Mouse (Mus musculus) adrenal gland, adult (tissue): ENCODE data around the gene Naaa.

Experiments
- DNase-seq, 2 experiments: peaks; one replicate each; pipeline ENCODE4 v3.0.0; 2022 to 2023; ENCODE audit warnings: low spot score in 1 of 2; ENCODE audit not compliant: inconsistent age in 2 of 2

Gene Naaa

DNA sequence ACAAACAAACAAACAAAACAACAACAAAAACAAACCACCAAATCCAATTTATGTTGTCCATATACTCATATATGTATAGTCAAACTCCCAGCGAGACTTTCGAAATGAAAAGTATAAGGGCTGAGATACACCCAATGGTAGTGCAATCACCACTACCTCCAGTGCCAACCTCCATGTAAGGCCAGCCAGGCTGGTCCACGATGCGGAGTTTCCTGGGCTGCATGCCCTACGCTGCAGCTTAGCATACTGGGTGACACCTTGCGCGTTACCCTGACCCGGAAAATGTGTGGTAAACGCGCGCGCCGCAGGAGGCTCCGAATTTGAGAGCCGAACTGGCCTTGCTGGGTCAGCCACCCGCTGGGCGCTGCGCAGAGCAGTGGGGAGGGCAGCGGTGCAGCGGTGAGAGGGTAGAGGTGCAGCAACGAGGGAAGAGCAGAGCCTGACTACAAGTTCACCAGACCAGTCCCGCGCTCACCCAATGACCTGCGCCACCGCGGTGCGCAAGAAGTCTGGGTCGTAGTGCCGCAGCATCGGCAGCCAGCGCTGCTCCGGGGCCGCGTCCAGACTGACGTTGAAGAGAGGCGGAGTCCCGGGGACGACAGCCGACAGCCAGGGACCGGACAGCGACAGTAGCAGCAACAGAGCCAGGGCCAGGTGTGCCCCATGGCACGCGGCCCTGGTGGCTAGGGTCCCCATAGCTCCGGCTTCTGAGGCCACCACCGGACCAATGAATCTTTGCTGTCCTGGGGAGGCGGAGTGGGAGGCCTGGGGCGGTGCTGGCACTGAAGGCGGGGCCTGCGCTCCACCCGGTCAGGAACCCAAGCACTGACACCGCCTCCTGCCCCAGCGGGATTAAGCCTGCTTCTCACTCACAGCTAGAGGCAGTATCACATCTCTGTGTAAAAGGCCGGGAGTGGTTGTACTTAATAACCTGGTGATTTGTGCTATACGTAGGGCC lies at the start of gene Naaa:
Gene Naaa, minus strand, starts transcription at position 734 of the 958 bp plus-strand sequence.
- DNase-seq = peak; percentile 92 to 98

- DNase-seq = no peak
These were observed 49.4 kb upstream of the Naaa start for GRCm38 (mm10) chr5:92327367-92327766.

DNA sequence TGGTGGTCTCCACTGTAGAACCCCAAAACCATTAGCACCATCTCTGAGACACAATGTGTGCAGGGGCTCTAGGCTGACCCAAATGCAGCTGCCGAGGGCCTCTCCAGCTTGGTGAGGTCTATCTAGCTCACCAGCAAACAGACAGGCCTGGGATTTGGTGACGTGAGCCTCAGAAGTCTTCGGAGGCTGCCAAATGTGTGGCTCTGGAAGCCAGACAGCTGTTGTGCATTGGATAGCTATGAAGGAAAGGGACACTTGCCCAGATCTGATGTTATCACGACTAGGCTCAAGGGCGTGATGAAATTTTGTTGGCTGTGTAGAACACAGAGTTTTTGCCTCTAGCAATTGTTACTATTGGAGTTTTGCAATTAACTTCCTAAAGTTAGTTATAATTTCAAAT lies 45.3 kb upstream of the Naaa start:
- peak in 1 of 2 experiments; percentile 74 for DNase-seq

DNA sequence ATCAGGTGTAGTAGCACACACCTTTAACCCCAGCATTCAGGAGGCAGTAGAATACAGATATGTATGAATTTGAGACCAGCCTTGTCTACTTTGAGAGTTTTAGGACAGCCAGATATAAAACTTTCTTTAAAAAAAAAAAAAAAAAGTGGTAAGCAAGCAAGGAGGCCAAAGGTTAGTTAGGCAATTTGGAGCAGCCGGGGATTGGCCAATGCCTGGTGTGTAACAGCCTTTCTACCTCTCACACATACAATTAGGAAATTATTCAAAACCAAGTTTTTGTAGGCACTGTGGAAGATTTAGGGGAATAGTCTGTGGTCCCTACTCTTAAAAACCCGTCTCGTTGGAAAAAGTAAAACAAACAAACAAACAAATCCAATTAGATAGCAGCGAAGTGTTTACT lies 44.6 kb upstream of the Naaa start:
- peak in 1 of 2 experiments; percentile 46 for DNase-seq

DNA sequence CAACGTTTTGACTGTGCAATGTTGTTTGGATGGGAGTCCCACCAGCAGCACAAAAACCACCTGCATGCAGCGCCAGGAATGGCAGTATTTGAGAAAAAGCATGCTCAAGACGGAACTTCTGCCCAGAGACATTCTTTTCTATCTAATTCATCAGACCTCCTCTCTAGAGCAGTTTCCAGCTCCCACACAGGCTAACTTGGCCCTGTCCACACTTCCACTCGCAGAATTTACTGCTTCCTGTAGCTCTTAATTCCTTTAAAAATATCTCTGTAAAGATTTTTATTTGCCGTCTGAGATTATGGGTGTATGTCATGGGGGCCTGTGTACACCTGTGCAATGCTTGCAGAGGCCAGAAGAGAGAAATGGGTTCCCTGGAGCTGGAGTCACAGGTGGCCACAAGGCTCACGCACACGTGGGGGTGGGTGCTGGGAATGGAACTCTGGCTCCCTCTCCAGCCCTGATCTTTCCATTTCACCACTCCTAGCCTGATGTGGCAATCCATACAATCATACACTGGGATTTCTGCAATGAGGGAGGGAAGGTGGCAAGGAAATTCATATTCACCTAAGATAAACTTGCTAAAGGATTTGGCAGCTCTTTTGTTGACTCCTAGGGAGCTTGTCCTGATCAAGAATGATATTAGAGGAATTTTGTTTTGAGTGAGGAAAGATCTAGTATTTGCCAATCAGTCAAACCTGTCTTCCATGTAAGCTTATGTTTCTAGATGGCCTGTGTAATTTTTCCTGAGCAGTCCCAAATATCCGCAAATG lies 43.8 kb upstream of the Naaa start:
- DNase-seq = peak in 1 of 2 experiments; percentile 55

DNA sequence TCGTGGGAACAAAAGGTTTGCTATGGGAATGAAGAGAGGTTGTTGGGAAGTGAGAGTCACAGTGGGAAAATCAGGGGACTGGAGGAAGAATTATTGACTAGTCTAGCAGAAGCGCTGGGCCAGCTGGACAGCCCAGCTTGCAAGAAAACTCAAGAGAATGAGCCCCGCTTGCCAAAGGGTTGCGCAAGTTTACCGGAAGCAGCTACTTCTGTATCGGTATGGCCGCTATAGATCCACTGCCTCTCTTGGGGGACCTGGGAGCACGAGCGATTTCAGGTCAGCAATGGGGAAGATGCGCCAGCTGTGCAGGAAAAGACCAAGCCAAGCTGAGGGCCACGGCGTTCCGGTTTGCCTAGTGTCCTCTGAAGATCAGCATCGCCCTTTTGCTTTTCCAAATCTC lies 40.6 kb upstream of the Naaa start:
- DNase-seq = no peak

DNA sequence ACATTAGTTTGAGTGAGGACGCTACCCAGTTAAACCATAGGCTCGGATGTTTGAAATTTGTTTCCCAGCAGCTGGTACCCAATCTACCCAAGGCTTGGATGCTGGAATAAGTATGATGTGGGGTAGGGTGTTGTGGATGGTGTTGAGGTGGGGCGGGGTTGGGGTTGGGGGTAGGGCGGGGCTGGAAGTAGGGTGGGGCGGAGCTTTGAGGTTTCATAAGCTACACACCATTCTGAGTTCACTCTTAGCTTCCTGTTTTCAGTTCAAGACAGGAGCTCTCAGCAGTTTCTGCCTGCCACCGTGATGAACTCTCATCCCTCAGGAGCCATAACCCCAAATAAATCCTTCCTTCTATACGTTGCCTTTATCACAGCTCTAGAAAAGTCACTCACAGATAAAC lies 40.1 kb upstream of the Naaa start:
- DNase-seq = no peak

GRCm38 (mm10) chr5:92313776-92314175 lies 35.8 kb upstream of the Naaa start:
- DNase-seq = no peak

- DNase-seq = peak; percentile 79 to 96
These were observed 34.2 kb upstream of the Naaa start for GRCm38 (mm10) chr5:92312046-92312715.

- DNase-seq = peak; percentile 94 to 98
These were observed 31.9 kb upstream of the Naaa start, which contains the start of gene Sdad1 for GRCm38 (mm10) chr5:92309681-92310511. Sdad1 (minus strand) TSS chr5:92310479.

DNA sequence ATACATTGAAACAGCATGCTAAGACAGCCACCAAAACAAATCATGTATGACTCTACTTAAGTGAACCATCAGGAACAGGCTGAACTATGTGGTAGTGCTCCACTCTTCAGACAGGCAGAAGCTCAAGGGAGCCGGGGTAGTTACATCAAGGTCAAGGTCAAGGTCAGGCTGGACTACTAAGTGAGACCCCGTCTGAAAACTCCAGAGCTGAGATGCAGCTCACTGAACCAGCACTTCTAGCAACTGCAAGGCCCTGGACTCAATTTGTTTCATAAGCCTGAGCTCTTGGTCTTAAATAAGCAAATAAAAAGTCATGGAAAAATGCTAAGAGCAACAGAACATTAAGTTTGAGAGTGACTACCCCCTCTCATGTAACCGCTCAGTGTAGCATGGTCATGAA lies 26.3 kb upstream of the Naaa start:
- DNase-seq = peak; percentile 37 to 64

GRCm38 (mm10) chr5:92302149-92302840 lies 24.3 kb upstream of the Naaa start:
- peak in 1 of 2 experiments; percentile 49 for DNase-seq

GRCm38 (mm10) chr5:92294525-92294924 lies 16.6 kb upstream of the Naaa start:
- peak; percentile 35 to 59 for DNase-seq

DNA sequence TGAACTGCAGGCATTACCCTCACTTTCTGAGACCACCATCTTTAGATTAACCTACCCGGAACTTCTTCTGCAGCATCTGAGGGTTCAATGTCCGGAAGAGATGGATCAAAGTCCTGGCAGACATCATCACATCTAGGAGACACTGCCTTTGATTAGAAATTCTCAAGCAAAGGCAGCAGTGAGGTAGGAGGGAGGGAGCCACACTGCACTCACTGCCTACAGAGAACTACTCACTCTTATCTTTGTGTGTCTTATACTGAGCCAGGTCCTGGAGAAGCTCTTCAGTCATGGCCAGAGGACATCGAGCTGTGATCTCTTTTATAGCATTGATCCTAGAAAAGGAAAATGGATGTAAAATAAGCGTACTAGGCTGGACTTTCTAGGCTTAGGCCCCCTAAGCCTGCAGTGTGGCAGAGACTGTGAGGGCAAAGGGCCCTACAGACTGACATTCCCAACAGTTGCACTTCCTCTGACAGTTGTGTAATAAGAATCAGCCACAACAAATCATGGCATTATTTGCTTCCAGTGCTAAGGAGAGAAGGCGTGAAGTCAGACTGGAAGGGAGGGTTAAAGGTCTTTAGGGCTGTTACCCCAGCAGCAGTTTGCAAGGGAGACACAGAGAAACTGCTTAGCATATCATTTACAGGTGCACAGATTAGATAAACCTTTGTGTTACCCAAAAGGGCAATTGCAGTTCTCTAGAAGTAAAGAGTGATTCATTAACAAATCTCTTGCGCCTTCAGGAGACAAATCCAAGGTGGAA lies 13.9 kb upstream of the Naaa start:
- no peak for DNase-seq

GRCm38 (mm10) chr5:92287840-92288239 lies 9.9 kb upstream of the Naaa start:
- no peak for DNase-seq

- no peak for DNase-seq
These were observed 5.1 kb upstream of the Naaa start for GRCm38 (mm10) chr5:92283107-92283506.

DNA sequence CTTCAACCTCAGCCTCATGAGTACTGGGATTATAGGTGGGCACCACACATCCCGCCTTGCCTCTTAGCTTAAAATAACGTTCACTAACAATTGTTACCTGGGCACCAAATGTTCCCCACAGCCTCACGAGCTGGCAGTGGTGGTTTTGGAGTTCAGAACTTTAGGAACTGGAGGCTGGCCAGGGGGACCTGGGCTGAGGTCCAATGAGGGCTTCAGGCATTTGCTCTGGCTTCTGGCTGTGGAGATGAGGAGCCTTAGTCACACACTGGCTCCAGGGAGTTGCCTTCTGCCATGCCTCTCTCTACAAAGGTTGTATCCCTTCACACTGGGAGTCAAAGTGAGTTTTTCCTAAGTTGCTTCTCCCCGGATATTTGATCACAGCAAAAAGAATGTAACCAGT lies 4.6 kb upstream of the Naaa start:
- DNase-seq = peak in 1 of 2 experiments; percentile 51

- DNase-seq = no peak
These were observed 1.1 kb upstream of the Naaa start for GRCm38 (mm10) chr5:92278942-92279537.

GRCm38 (mm10) chr5:92270496-92270895 lies 7.5 kb downstream of the Naaa start:
- DNase-seq = no peak
